Mouse (Mus musculus): Measurements from ENCODE around the gene Grb2. TPM values are rescaled to one million over a fixed set of nuclear protein-coding genes. Genes with fewer than 3 reads are reported as not detected.

Gene Grb2
- polyA plus RNA-seq, 1 experiment from 2014 or later: 108 TPM

DNA sequence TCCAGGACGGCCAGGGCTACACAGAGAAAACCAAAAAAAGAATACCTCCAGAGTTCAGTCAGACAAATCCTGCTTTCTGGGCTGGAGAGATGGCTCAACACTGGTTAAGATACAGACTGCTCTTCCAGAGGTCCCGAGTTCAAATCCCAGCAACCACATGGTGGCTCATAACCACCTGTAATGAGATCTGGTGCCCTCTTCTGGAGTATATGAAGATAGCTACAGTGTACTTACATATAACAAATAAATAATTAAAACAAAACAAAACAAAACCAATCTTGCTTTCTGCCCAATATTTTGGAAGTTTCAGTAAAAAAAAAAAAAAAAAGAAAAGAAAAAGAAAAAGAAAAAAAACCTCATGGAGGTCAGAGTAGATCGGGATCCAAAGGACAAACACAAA is 113.2 kb downstream of the Grb2 start:
- no peak overlapping the region for H3K9ac ChIP-seq
- no peaks in the 10 kb centered on the region for H3K9me3 ChIP-seq
- H3K27ac ChIP-seq: no peak overlapping the region
- H3K36me3 ChIP-seq: peaks cover 91% of the 10 kb centered on the region
- WGBS: 94% methylated on average over 3 of the region's 3 CpGs
- no peak overlapping the region for H3K4me3 ChIP-seq
- no peak overlapping the region for H3K4me2 ChIP-seq
- no peaks in the 10 kb centered on the region for H3K27me3 ChIP-seq
- no peak for ATAC-seq (ENCODE audit: insufficient number of reproducible peaks, insufficient read depth, low FRiP score, low TSS enrichment, low read depth)
- no peaks in the 10 kb centered on the region for H3K4me1 ChIP-seq

Other genes with a start within 250 kb of the Grb2 start
- 0.17 and 0.44 TPM in 2 replicates for gene Slc16a5, start 246.1 kb downstream of the Grb2 start, polyA plus RNA-seq (2015; fragmentation: Nextera tagmentation; extraction: Ambion mirVana)
- gene Armc7, start 232.9 kb downstream of the Grb2 start, polyA plus RNA-seq (2015; fragmentation: Nextera tagmentation; extraction: Ambion mirVana): 11.6 and 11.9 TPM in 2 replicates
- gene Nt5c, start 216.7 kb downstream of the Grb2 start, polyA plus RNA-seq (2015; fragmentation: Nextera tagmentation; extraction: Ambion mirVana): 77.2 and 85.3 TPM in 2 replicates
- 566 and 584 TPM in 2 replicates for gene Jpt1, start 194.2 kb downstream of the Grb2 start, polyA plus RNA-seq (2015; fragmentation: Nextera tagmentation; extraction: Ambion mirVana)
- 1,193 and 1,231 TPM in 2 replicates for gene Sumo2, start 172.3 kb downstream of the Grb2 start, polyA plus RNA-seq (2015; fragmentation: Nextera tagmentation; extraction: Ambion mirVana)
- gene Nup85, start 144.2 kb downstream of the Grb2 start, polyA plus RNA-seq (2015; fragmentation: Nextera tagmentation; extraction: Ambion mirVana): 180 and 186 TPM in 2 replicates
- 92.8 and 95.6 TPM in 2 replicates for gene Mrps7, start 104.7 kb downstream of the Grb2 start, polyA plus RNA-seq (2015; fragmentation: Nextera tagmentation; extraction: Ambion mirVana)
- gene Gga3, start 104.5 kb downstream of the Grb2 start, polyA plus RNA-seq (2015; fragmentation: Nextera tagmentation; extraction: Ambion mirVana): 18.9 and 24.6 TPM in 2 replicates
- 20.2 and 20.6 TPM in 2 replicates for gene Mif4gd, start 95.6 kb downstream of the Grb2 start, polyA plus RNA-seq (2015; fragmentation: Nextera tagmentation; extraction: Ambion mirVana)
- 25.0 and 28.0 TPM in 2 replicates for gene Slc25a19, start 80.3 kb downstream of the Grb2 start, polyA plus RNA-seq (2015; fragmentation: Nextera tagmentation; extraction: Ambion mirVana)
- gene Tmem94, start 56.8 kb upstream of the Grb2 start, polyA plus RNA-seq (2015; fragmentation: Nextera tagmentation; extraction: Ambion mirVana): 24.8 and 24.9 TPM in 2 replicates
- 16.1 and 17.3 TPM in 2 replicates for gene Caskin2, start 105.0 kb upstream of the Grb2 start, polyA plus RNA-seq (2015; fragmentation: Nextera tagmentation; extraction: Ambion mirVana)
- 31.3 and 34.6 TPM in 2 replicates for gene Tsen54, start 106.1 kb upstream of the Grb2 start, polyA plus RNA-seq (2015; fragmentation: Nextera tagmentation; extraction: Ambion mirVana)
- 8.1 and 9.5 TPM in 2 replicates for gene Llgl2, start 115.5 kb upstream of the Grb2 start, polyA plus RNA-seq (2015; fragmentation: Nextera tagmentation; extraction: Ambion mirVana)
- 0.67 and 1.0 TPM in 2 replicates for gene Myo15b, start 149.8 kb upstream of the Grb2 start, polyA plus RNA-seq (2015; fragmentation: Nextera tagmentation; extraction: Ambion mirVana)
- 3.3 and 3.4 TPM in 2 replicates for gene Smim5, start 191.4 kb upstream of the Grb2 start, polyA plus RNA-seq (2015; fragmentation: Nextera tagmentation; extraction: Ambion mirVana)
- 1.1 and 1.2 TPM in 2 replicates for gene Smim6, start 203.4 kb upstream of the Grb2 start, polyA plus RNA-seq (2015; fragmentation: Nextera tagmentation; extraction: Ambion mirVana)
- 47.0 and 53.9 TPM in 2 replicates for gene Sap30bp, start 224.7 kb upstream of the Grb2 start, polyA plus RNA-seq (2015; fragmentation: Nextera tagmentation; extraction: Ambion mirVana)
- gene Recql5, start 224.9 kb upstream of the Grb2 start, polyA plus RNA-seq (2015; fragmentation: Nextera tagmentation; extraction: Ambion mirVana): 22.9 and 24.9 TPM in 2 replicates

All from embryonic facial prominence, embryonic 13.5 days (tissue).